Mouse (Mus musculus) frontal cortex, adult (tissue): ENCODE data around the gene Iqgap1.
"Not testable (repeated sequence)": the region's sequence is repeated elsewhere in the genome, so short reads cannot be mapped to it uniquely, and the experiment has no call there.

Experiments
- ATAC-seq: cut with Nextera tagmentation; 2 replicates; pipeline ENCODE4 v1.9.2; 2017; ENCODE audit warnings: mild to moderate bottlenecking, moderate library complexity, mixed read lengths; ENCODE audit not compliant: low TSS enrichment

Gene Iqgap1

DNA sequence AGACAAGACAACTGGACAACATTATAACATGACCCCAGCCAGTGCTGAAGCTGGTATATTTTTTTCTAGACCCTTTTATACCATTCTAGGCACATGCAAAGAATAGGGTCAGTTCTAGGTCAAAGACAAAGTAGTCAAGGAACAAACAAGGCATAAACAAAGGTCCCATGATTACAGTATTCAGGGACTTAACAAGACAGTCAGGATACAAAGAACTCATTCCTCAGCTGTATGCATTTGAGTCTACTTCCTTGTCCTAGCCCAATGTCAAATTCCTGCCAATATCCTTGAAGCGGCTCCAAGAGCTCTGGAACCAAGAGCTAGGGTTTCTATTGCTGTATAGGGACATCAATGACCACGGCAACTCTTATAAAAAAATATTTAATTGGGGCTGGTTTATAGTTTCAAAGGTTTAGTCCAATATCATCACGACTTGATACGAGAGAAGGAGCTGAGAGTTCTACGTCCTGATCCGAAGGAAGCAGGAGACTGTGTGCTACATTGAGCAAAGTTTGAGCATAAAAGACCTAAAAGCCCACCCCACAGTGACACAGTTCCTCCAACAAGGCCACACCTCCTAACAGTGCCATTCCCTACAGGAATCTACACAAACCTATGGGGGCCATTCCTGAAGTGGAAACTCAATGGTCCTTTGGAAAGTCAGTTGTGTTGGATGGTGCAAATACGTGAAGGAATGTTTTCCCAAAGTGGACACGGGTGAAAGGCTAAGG is 18.3 kb upstream of the Iqgap1 start:
- ATAC-seq, result no peak

DNA sequence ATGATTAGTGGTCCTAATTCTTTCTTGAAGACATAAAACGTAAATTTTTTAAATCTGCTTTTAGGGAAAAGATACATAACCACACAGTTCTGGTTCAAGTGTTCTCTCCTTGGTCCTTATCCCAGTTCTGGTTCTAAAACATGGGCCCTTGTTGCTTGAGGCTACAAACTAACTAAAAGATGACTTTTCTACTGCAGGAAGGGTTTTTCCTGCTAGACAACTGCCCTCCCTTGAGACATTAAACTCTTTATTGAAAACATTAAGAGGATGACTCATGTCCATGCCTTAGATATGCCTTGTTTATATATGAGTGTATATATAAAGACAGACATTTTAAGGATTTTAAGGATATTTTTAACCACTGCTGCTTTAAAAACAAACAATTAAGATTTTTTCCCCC is 17.4 kb upstream of the Iqgap1 start:
- no peak for ATAC-seq

GRCm38 (mm10) chr7:80842132-80842531 is 16.4 kb upstream of the Iqgap1 start:
- ATAC-seq, result no peak

DNA sequence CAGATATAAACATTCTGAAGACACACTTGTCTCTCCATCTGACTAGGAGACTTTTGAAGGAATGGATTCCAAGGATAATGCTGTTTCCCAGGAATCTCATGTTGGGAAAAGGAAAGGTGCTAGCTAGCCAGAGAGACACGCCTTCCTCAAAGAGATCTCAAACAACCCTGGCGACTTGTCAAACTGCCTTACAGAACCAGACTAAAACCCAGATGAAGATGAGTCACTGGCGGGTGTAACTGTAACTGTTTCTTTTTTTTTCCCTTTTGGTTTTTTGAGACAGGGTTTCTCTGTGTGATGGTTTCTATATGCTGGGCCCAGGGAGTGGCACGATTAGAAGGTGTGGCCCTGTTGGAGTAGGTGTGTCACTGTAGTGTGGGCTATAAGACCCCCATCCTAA is 15.2 kb upstream of the Iqgap1 start:
- peak; percentile 81; the same call in 1 of the 2 replicates for ATAC-seq

DNA sequence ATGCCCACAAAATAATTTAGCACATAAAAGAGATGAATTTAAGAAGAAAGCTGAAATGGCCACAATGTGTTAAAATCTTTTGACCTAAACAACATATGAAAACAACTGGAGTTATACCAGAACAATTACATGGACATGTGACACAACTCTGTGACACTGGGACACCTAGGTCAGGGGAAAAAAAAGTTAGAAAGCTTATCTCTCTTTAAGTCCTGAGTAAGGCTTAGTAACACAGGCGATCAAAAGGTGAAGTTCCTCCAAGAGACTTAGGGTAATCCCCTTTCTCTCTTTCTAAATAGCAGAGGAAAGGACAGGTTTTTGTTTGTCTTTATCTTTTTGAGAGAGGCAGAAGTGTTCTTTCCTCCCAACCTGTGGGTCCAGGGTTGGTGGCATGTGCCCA is 14.5 kb upstream of the Iqgap1 start:
- ATAC-seq, result no peak

DNA sequence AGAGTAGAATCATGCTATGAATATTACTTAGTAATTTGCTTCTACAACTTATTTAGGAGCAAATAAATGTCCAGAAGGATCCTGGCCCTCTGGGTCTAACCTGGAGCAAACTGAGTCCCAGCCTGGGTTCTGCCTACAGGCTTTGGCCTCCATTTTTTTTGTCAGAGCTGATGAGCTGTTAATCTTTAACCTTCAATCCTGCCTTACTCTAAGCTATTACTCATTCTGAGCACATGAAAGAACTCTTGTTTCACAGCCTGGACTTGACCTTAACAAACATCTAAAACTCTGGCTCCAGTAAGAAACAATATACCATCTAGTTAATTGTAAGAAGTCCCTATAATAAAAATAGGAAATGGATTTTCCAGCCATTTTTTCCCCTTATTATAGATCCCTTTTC is 14.0 kb upstream of the Iqgap1 start:
- ATAC-seq, result no peak

DNA sequence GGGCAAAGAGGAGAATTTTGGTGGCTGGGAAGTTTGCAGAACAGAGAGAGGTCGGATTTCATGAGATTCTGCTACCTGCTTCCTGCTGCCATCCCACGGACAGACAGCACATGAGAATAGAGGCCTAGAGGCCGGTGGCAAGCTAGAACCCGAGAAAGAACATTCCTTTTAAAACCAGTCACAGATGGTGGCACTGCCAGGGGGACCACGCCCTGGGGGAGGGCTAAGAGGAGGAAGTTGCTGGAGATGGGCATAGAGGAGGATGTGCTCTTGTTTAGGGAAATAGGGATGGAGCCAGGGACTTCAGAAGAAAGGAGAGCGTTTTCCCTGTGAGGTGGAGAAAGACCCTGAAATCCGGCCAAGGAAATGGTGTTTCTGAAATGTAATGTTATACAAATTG is 12.5 kb upstream of the Iqgap1 start:
- ATAC-seq, result no peak

GRCm38 (mm10) chr7:80837736-80838135 is 12.0 kb upstream of the Iqgap1 start:
- ATAC-seq, result no peak

- ATAC-seq, result no peak
Observed at GRCm38 (mm10) chr7:80835984-80836652, 10.3 kb upstream of the Iqgap1 start.

DNA sequence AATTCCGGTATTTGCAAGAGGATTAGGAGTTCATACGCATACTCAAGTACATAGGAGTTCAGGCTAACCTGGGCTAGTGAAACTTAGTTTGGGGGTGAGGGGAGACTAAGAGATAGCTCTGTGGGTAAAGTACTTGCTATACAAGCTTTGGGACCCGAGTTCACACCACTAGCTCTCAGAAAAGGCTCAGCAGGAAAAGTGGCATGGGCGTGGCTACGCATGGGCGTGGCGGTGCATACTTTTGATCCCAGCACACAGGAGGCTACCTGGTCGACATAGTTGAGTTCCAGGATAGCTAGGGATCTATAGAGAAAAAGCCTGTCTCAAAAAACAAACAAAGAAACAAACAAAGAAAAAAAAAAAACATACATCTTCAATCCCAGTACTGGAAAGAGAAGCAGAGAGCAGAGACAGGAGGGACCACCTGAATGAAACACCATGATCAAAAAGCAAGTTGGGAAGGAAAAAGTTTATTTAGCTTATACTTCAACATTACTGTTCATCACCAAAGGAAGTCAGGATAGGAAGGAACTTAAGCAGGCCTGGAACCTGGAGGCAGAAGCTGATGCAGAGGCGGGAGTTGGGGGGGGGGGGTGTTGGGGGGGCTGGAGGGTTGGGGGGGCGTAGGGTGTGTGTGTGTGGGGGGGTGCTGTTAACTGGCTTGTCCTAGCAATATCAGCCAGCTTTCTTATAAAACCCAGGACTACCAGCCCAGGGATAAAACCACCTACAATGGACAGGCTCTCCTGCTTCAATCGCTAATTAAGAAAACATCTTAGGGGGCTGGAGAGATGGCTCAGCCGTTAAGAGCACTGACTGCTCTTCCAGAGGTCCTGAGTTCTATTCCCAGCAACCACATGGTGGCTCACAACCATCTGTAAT is 8.1 kb upstream of the Iqgap1 start:
- ATAC-seq, result no peak

DNA sequence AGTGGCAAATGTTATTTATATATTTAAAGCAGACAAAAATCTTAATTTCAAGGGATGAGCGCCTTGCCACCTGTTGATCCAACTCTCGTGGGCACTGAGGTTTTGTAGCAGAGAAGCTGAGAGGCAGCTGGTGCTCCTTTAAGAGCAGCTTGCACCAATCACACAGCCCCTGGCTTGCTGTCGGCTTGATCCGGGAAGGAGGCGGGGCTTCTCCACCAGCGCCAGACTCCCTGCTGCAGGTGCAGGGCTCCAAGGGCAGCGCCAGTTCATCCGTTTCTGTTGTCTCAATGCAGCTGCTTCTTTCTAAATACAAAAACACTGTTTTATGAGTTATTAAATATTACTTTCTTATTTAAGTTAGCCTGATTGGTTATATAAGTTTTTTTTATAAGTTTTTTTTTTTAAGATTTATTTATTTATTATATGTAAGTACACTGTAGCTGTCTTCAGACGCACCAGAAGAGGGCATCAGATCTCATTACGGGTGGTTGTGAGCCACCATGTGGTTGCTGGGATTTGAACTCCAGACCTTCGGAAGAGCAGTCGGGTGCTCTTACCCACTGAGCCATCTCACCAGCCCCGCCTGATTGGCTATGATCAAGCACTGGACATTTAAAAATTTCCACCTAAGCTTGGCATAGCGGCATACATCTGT is 7.3 kb upstream of the Iqgap1 start:
- not testable (repeated sequence) for ATAC-seq

- ATAC-seq, result no peak
Observed at GRCm38 (mm10) chr7:80832191-80832590, 6.4 kb upstream of the Iqgap1 start.

DNA sequence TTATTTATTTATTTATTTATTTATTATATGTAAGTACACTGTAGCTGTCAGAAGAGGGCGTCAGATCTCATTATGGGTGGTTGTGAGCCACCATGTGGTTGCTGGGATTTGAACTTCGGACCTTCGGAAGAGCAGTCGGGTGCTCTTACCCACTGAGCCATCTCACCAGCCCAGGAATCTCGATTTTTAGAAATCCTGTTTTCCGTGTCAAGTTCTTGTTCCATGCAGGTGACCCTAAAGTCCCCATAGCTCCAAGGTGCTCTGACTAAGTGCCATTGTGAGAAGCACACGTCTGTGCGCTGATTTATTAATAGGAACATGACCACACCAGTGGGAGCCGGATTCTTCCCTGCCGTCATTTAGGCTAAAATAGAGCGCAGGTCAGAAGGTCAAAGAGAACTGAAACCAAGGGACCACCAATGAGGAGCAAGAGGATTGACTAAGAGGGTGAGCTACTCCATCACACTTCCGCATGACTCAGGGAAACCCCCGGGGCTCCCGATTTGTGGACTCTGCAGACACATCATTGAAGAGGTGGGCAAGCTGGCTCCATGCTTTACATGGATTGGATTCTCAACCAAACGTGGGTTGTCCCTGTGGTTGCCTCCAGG is 4.5 kb upstream of the Iqgap1 start:
- no peak for ATAC-seq

GRCm38 (mm10) chr7:80828146-80828860 is 2.5 kb upstream of the Iqgap1 start:
- no peak for ATAC-seq

- ATAC-seq, result no peak
Observed at GRCm38 (mm10) chr7:80823875-80824682, 1.7 kb downstream of the Iqgap1 start.

- ATAC-seq, result no peak
Observed at GRCm38 (mm10) chr7:80823267-80823666, 2.5 kb downstream of the Iqgap1 start.

GRCm38 (mm10) chr7:80820838-80821237 is 4.9 kb downstream of the Iqgap1 start:
- ATAC-seq, result no peak

DNA sequence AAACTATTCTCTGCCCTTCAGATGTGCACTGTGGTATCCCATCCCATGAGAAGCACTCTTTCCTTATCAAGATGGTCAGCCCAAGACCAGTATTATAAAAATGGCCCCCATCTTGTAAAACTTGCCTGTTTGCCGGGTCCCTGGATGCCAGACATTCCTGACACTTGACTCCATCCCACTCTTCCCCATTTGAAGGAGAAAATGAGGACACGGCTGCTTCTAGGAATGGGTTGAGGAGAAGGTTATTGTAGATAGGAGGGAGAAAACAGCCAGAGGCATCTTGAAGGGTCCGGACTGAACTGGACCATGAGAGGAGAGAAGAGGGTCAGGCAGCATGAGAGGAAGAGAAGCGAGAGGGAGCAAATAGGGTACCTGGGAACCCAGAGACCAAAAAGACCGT is 9.1 kb downstream of the Iqgap1 start:
- ATAC-seq, result no peak

- no peak for ATAC-seq
Observed at GRCm38 (mm10) chr7:80813397-80813796, 12.4 kb downstream of the Iqgap1 start.

GRCm38 (mm10) chr7:80806331-80806730 is 19.4 kb downstream of the Iqgap1 start:
- peak; percentile 58; the same call in 1 of the 2 replicates for ATAC-seq
